Mouse (Mus musculus): ENCODE data around the gene Sgsm3. TPM values are rescaled to one million over a fixed set of nuclear protein-coding genes. Genes with fewer than 3 reads are reported as not detected.

The Sgsm3 gene
- polyA plus RNA-seq, 1 experiment from 2014 or later = 20.2 TPM

GRCm38 (mm10) chr15:81023842-81024241 lies 46.3 kb downstream of the Sgsm3 start:
- Histone ChIP-seq H3K4me2 (ENCODE audit: low read depth, severe bottlenecking) (no peak overlapping the region), H3K27ac (replicated peaks; ENCODE audit: low read depth, low read length) (no peak overlapping the region), H3K9me3 (ENCODE audit: control insufficient read depth, low read length) (no peaks in the 10 kb centered on the region), H3K27me3 (ENCODE audit: control insufficient read depth, insufficient read depth, low read length) (no peaks in the 10 kb centered on the region), H3K9ac (ENCODE audit: low read length) (no peak overlapping the region), H3K4me1 (ENCODE audit: control insufficient read depth, insufficient read depth, low read length) (peaks cover 8% of the 10 kb centered on the region; the same call in 1 of the 2 replicates), H3K4me3 (ENCODE audit: low read depth, low read length) (no peak overlapping the region), H3K36me3 (ENCODE audit: control insufficient read depth, insufficient read depth, low read length) (peaks cover 10% of the 10 kb centered on the region; the same call in 1 of the 2 replicates)
- no peak for DNase-seq (ENCODE audit: low spot score)
- ATAC-seq (ENCODE audit: insufficient number of reproducible peaks, low FRiP score, low TSS enrichment, low read depth) = no peak
- 94% methylated on average over 9 of the region's 9 CpGs for WGBS

- no peak overlapping the region for H3K4me2 ChIP-seq (ENCODE audit: low read depth, severe bottlenecking)
- peaks cover 8% of the 10 kb centered on the region; the same call in 1 of the 2 replicates for H3K4me1 ChIP-seq (ENCODE audit: control insufficient read depth, insufficient read depth, low read length)
- no peaks in the 10 kb centered on the region for H3K9me3 ChIP-seq (ENCODE audit: control insufficient read depth, low read length)
- no peak for ATAC-seq (ENCODE audit: insufficient number of reproducible peaks, low FRiP score, low TSS enrichment, low read depth)
- no peak overlapping the region for H3K4me3 ChIP-seq (ENCODE audit: low read depth, low read length)
- 81% methylated on average over 5 of the region's 5 CpGs for WGBS
- H3K9ac ChIP-seq (ENCODE audit: low read length) = no peak overlapping the region; the same call in 1 of the 2 replicates
- no peaks in the 10 kb centered on the region for H3K27me3 ChIP-seq (ENCODE audit: control insufficient read depth, insufficient read depth, low read length)
- peaks cover 4% of the 10 kb centered on the region; the same call in 1 of the 2 replicates for H3K36me3 ChIP-seq (ENCODE audit: control insufficient read depth, insufficient read depth, low read length)
- DNase-seq (ENCODE audit: low spot score) = no peak
- no peak overlapping the region for H3K27ac ChIP-seq (replicated peaks; ENCODE audit: low read depth, low read length)
Measured at GRCm38 (mm10) chr15:81026901-81027300, 49.3 kb downstream of the Sgsm3 start.

- Histone ChIP-seq H3K4me2 (ENCODE audit: low read depth, severe bottlenecking) (no peak overlapping the region), H3K9me3 (ENCODE audit: control insufficient read depth, low read length) (no peaks in the 10 kb centered on the region), H3K4me3 (ENCODE audit: low read depth, low read length) (no peak overlapping the region), H3K4me1 (ENCODE audit: control insufficient read depth, insufficient read depth, low read length) (peaks cover 8% of the 10 kb centered on the region; the same call in 1 of the 2 replicates), H3K36me3 (ENCODE audit: control insufficient read depth, insufficient read depth, low read length) (0 out of 2 replicates have a peak, but pooled peaks cover 4% of the 10 kb centered on the region), H3K27ac (replicated peaks; ENCODE audit: low read depth, low read length) (no peak overlapping the region), H3K27me3 (ENCODE audit: control insufficient read depth, insufficient read depth, low read length) (no peaks in the 10 kb centered on the region), H3K9ac (ENCODE audit: low read length) (no peak overlapping the region; the same call in 1 of the 2 replicates)
- WGBS = 43% methylated on average over 8 of the region's 8 CpGs
- DNase-seq (ENCODE audit: low spot score) (peak; percentile 88), ATAC-seq (ENCODE audit: insufficient number of reproducible peaks, low FRiP score, low TSS enrichment, low read depth) (no peak)
Measured at GRCm38 (mm10) chr15:81027378-81028173, 50.0 kb downstream of the Sgsm3 start.

GRCm38 (mm10) chr15:81030891-81031425 lies 53.4 kb downstream of the Sgsm3 start:
- Histone ChIP-seq H3K27ac (replicated peaks; ENCODE audit: low read depth, low read length) (no peak overlapping the region), H3K27me3 (ENCODE audit: control insufficient read depth, insufficient read depth, low read length) (no peaks in the 10 kb centered on the region), H3K9me3 (ENCODE audit: control insufficient read depth, low read length) (no peaks in the 10 kb centered on the region), H3K4me3 (ENCODE audit: low read depth, low read length) (no peak overlapping the region), H3K36me3 (ENCODE audit: control insufficient read depth, insufficient read depth, low read length) (no peaks in the 10 kb centered on the region), H3K9ac (ENCODE audit: low read length) (no peak overlapping the region), H3K4me2 (ENCODE audit: low read depth, severe bottlenecking) (no peak overlapping the region), H3K4me1 (ENCODE audit: control insufficient read depth, insufficient read depth, low read length) (peaks cover 17% of the 10 kb centered on the region)
- ATAC-seq (ENCODE audit: insufficient number of reproducible peaks, low FRiP score, low TSS enrichment, low read depth) = no peak
- DNase-seq (ENCODE audit: low spot score) = no peak
- WGBS = 85% methylated on average over 10 of the region's 10 CpGs

- Histone ChIP-seq H3K9ac (ENCODE audit: low read length) (no peak overlapping the region), H3K4me3 (ENCODE audit: low read depth, low read length) (no peak overlapping the region), H3K27me3 (ENCODE audit: control insufficient read depth, insufficient read depth, low read length) (no peaks in the 10 kb centered on the region), H3K27ac (replicated peaks; ENCODE audit: low read depth, low read length) (no peak overlapping the region), H3K36me3 (ENCODE audit: control insufficient read depth, insufficient read depth, low read length) (no peaks in the 10 kb centered on the region), H3K9me3 (ENCODE audit: control insufficient read depth, low read length) (no peaks in the 10 kb centered on the region), H3K4me1 (ENCODE audit: control insufficient read depth, insufficient read depth, low read length) (peaks cover 14% of the 10 kb centered on the region), H3K4me2 (ENCODE audit: low read depth, severe bottlenecking) (no peak overlapping the region)
- DNase-seq (ENCODE audit: low spot score) (no peak), ATAC-seq (ENCODE audit: insufficient number of reproducible peaks, low FRiP score, low TSS enrichment, low read depth) (no peak)
- WGBS = 89% methylated on average over 4 of the region's 4 CpGs
Measured at GRCm38 (mm10) chr15:81031611-81032010, 54.0 kb downstream of the Sgsm3 start.

GRCm38 (mm10) chr15:81032941-81033629 lies 55.5 kb downstream of the Sgsm3 start:
- no peak overlapping the region for H3K27ac ChIP-seq (replicated peaks; ENCODE audit: low read depth, low read length)
- WGBS = 57% methylated on average over 9 of the region's 9 CpGs

GRCm38 (mm10) chr15:81034119-81034518 lies 56.6 kb downstream of the Sgsm3 start:
- no peaks in the 10 kb centered on the region for H3K27me3 ChIP-seq (ENCODE audit: control insufficient read depth, insufficient read depth, low read length)
- ATAC-seq (ENCODE audit: insufficient number of reproducible peaks, low FRiP score, low TSS enrichment, low read depth) = no peak
- H3K4me1 ChIP-seq (ENCODE audit: control insufficient read depth, insufficient read depth, low read length) = peaks cover 10% of the 10 kb centered on the region
- no peak overlapping the region for H3K27ac ChIP-seq (replicated peaks; ENCODE audit: low read depth, low read length)
- no peaks in the 10 kb centered on the region for H3K9me3 ChIP-seq (ENCODE audit: control insufficient read depth, low read length)
- H3K4me2 ChIP-seq (ENCODE audit: low read depth, severe bottlenecking) = no peak overlapping the region
- no peak overlapping the region for H3K4me3 ChIP-seq (ENCODE audit: low read depth, low read length)
- no peak for DNase-seq (ENCODE audit: low spot score)
- no peak overlapping the region for H3K9ac ChIP-seq (ENCODE audit: low read length)
- WGBS = 87% methylated on average over 6 of the region's 6 CpGs
- no peaks in the 10 kb centered on the region for H3K36me3 ChIP-seq (ENCODE audit: control insufficient read depth, insufficient read depth, low read length)

More at GRCm38 (mm10) chr15:81032941-81033629, 55.5 kb downstream of the Sgsm3 start:
- no peaks in the 10 kb centered on the region for H3K27me3 ChIP-seq (ENCODE audit: control insufficient read depth, insufficient read depth, low read length)
- DNase-seq (ENCODE audit: low spot score) (no peak), ATAC-seq (ENCODE audit: insufficient number of reproducible peaks, low FRiP score, low TSS enrichment, low read depth) (no peak)
- H3K4me3 ChIP-seq (ENCODE audit: low read depth, low read length) = no peak overlapping the region
- no peaks in the 10 kb centered on the region for H3K9me3 ChIP-seq (ENCODE audit: control insufficient read depth, low read length)
- no peak overlapping the region for H3K9ac ChIP-seq (ENCODE audit: low read length)
- H3K36me3 ChIP-seq (ENCODE audit: control insufficient read depth, insufficient read depth, low read length) = no peaks in the 10 kb centered on the region
- H3K4me1 ChIP-seq (ENCODE audit: control insufficient read depth, insufficient read depth, low read length) = peaks cover 10% of the 10 kb centered on the region
- H3K4me2 ChIP-seq (ENCODE audit: low read depth, severe bottlenecking) = no peak overlapping the region

- Histone ChIP-seq H3K4me1 (ENCODE audit: control insufficient read depth, insufficient read depth, low read length) (peaks cover 10% of the 10 kb centered on the region), H3K27ac (replicated peaks; ENCODE audit: low read depth, low read length) (no peak overlapping the region), H3K27me3 (ENCODE audit: control insufficient read depth, insufficient read depth, low read length) (no peaks in the 10 kb centered on the region), H3K36me3 (ENCODE audit: control insufficient read depth, insufficient read depth, low read length) (no peaks in the 10 kb centered on the region), H3K9me3 (ENCODE audit: control insufficient read depth, low read length) (no peaks in the 10 kb centered on the region), H3K4me3 (ENCODE audit: low read depth, low read length) (no peak overlapping the region), H3K4me2 (ENCODE audit: low read depth, severe bottlenecking) (no peak overlapping the region), H3K9ac (ENCODE audit: low read length) (no peak overlapping the region)
- no peak for DNase-seq (ENCODE audit: low spot score)
- 63% methylated on average over 12 of the region's 12 CpGs for WGBS
- no peak for ATAC-seq (ENCODE audit: insufficient number of reproducible peaks, low FRiP score, low TSS enrichment, low read depth)
Measured at GRCm38 (mm10) chr15:81035417-81036162, 58.0 kb downstream of the Sgsm3 start.

Data from limb, embryonic 11.5 days (tissue).